Mouse (Mus musculus): Measurements from ENCODE around the gene Cracr2b. TPM values are rescaled to one million over a fixed set of nuclear protein-coding genes. Genes with fewer than 3 reads are reported as not detected.

The Cracr2b gene
- polyA plus RNA-seq, 1 experiment = 15.3 TPM

DNA sequence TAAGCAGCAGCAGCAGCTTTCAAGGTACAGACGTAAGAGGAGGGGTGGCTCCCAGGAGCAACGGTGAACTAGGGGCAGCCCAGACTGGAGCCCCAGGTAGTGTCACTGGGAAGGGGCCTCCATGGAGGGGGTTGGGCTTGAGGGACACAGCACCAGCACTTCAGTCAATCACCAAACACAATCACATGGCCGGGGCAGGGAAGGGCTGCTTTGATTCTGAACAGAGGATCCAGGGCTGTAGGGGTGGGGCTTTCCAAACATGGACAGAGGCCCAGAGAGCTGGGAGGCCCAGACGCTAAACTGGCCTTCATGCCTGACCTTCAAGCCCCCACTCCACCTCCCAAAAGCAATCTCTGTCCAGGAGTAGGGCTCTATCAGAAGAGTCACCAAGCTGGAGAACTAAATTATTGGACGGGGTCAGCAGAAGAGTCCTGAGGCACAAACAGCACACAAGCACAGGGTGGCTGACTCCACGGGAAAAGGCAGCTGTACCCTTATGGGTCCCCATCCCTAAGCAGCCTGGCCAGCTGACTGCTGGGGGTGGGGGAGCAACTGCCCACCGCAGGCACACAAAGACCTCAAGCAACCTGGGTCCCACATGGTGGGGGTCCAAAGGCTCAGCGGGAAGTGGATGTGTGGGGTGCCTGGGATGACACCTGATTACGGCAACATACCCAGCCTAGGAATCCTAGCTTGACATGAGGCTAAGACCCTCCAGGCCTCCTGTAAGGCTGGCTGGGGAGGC, 30.9 kb upstream of the Cracr2b start:
- Histone ChIP-seq H3K4me3 (ENCODE audit: insufficient read depth, low read depth, low read length) (no peak overlapping the region), H3K27ac (ENCODE audit: insufficient read depth, low read depth, low read length) (no peak overlapping the region), H3K4me1 (ENCODE audit: control insufficient read depth, insufficient read depth, low read length) (peaks cover 18% of the 10 kb centered on the region), H3K27me3 (replicated peaks; ENCODE audit: control insufficient read depth, insufficient read depth, low read length) (no peaks in the 10 kb centered on the region), H3K36me3 (ENCODE audit: control insufficient read depth, insufficient read depth, low read length) (no peaks in the 10 kb centered on the region)
- no peak for TF ChIP-seq POLR2A (IDR thresholded peaks at IDR 0.05; ENCODE audit: low read depth, low read length)
- no peak for TF ChIP-seq CTCF (conservative IDR thresholded peaks at IDR 0.05; ENCODE audit: insufficient read depth, insufficient read length, low read depth, low read length)
- WGBS = 74% methylated on average over 9 of the region's 9 CpGs
- no peak for DNase-seq

DNA sequence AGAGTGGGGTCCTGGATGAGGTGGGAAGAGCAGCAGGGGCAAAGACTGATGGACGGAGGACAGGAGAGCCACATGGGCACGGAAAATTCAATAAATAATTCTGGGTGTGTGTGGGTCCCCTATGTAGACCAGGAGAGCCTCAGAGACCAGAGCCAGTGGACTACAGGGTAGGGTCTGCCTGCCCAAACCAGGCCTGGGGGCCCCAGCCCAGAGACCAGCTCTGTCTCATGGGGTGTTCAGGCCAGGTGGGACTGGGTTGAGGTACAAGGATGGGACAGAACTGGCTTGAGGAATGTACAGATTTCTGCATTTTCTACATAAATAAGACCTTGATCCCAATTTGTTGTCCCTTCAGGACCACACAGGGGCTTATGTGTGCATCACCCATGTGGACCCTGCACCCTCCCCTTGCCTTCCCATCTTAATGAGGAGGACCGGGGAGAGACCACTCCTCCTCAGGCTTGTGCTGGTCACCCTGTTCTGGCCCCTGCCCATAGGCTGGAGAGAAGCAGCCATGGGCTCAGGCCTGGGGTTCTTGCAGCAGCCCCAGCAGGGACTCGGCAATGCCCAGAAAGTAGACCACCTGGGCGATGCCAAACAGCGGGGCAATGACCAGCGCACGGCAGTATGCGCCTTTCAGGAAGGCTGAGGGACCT, 30.2 kb upstream of the Cracr2b start:
- WGBS = 95% methylated on average over 9 of the region's 9 CpGs

DNA sequence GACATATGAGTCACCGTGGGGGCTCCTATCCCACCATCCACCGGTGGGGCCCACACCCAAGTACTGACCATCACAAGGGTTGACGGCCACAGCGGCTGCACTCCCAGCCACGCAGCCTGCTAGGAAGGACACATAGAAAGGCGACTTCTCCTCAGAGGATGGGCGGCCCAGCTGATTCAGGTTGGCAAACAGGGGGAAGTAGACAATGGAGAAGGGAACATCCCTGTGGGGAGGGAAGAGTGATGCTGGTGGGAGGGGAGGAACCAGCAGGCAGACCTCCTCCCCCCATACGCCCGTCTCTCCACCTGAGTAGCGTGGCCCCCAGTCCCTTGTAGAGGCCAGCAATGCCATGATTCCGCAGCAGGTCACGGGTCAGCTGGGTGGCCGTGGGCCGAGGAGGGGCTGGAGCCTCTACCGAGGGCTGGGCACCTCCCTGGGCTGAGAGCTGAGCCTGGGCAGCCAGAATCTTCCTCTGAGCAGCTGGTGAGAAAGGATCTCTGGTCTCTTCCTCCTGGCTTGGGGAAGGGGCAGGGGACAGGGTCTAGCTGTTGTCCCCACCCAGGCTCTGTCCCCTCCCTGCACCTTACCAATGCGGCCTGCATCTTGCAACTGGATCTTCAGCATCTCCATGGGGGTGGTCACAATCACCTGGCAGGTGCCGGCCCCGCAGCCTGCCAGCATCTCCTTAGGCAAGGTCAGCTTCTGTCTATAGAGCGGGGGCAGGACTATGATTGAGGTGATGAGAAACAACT, 29.3 kb upstream of the Cracr2b start:
- WGBS = 95% methylated on average over 19 of the region's 19 CpGs
- TF ChIP-seq POLR2A (IDR thresholded peaks at IDR 0.05; ENCODE audit: low read depth, low read length) (no peak), CTCF (conservative IDR thresholded peaks at IDR 0.05; ENCODE audit: insufficient read depth, insufficient read length, low read depth, low read length) (no peak)
- no peaks in the 10 kb centered on the region for H3K27me3 ChIP-seq (replicated peaks; ENCODE audit: control insufficient read depth, insufficient read depth, low read length)
- H3K27ac ChIP-seq (ENCODE audit: insufficient read depth, low read depth, low read length) = no peak overlapping the region
- H3K36me3 ChIP-seq (ENCODE audit: control insufficient read depth, insufficient read depth, low read length) = no peaks in the 10 kb centered on the region
- peaks cover 31% of the 10 kb centered on the region for H3K4me1 ChIP-seq (ENCODE audit: control insufficient read depth, insufficient read depth, low read length)
- H3K4me3 ChIP-seq (ENCODE audit: insufficient read depth, low read depth, low read length) = no peak overlapping the region
- DNase-seq = no peak

More for the DNA sequence above, 30.2 kb upstream of the Cracr2b start:
- Histone ChIP-seq H3K4me1 (ENCODE audit: control insufficient read depth, insufficient read depth, low read length) (peaks cover 22% of the 10 kb centered on the region), H3K27ac (ENCODE audit: insufficient read depth, low read depth, low read length) (no peak overlapping the region), H3K36me3 (ENCODE audit: control insufficient read depth, insufficient read depth, low read length) (no peaks in the 10 kb centered on the region), H3K4me3 (ENCODE audit: insufficient read depth, low read depth, low read length) (no peak overlapping the region), H3K27me3 (replicated peaks; ENCODE audit: control insufficient read depth, insufficient read depth, low read length) (no peaks in the 10 kb centered on the region)
- no peak for DNase-seq
- no peak for TF ChIP-seq CTCF (conservative IDR thresholded peaks at IDR 0.05; ENCODE audit: insufficient read depth, insufficient read length, low read depth, low read length)
- no peak for TF ChIP-seq POLR2A (IDR thresholded peaks at IDR 0.05; ENCODE audit: low read depth, low read length)

- 64% methylated on average over 8 of the region's 8 CpGs for WGBS
- Histone ChIP-seq H3K4me1 (ENCODE audit: control insufficient read depth, insufficient read depth, low read length) (peaks cover 36% of the 10 kb centered on the region), H3K36me3 (ENCODE audit: control insufficient read depth, insufficient read depth, low read length) (no peaks in the 10 kb centered on the region)
Observed at GRCm38 (mm10) chr7:141432186-141432611, 28.7 kb upstream of the Cracr2b start.

GRCm38 (mm10) chr7:141432741-141433516, 28.0 kb upstream of the Cracr2b start:
- Histone ChIP-seq H3K36me3 (ENCODE audit: control insufficient read depth, insufficient read depth, low read length) (no peaks in the 10 kb centered on the region), H3K4me1 (ENCODE audit: control insufficient read depth, insufficient read depth, low read length) (peaks cover 36% of the 10 kb centered on the region), H3K4me3 (ENCODE audit: insufficient read depth, low read depth, low read length) (no peak overlapping the region), H3K27ac (ENCODE audit: insufficient read depth, low read depth, low read length) (no peak overlapping the region), H3K27me3 (replicated peaks; ENCODE audit: control insufficient read depth, insufficient read depth, low read length) (no peaks in the 10 kb centered on the region)
- TF ChIP-seq POLR2A (IDR thresholded peaks at IDR 0.05; ENCODE audit: low read depth, low read length) = no peak
- no peak; the same call in 1 of the 2 replicates for TF ChIP-seq CTCF (conservative IDR thresholded peaks at IDR 0.05; ENCODE audit: insufficient read depth, insufficient read length, low read depth, low read length)
- peak; percentile 80 for DNase-seq
- WGBS = 50% methylated on average over 6 of the region's 6 CpGs

More at GRCm38 (mm10) chr7:141432186-141432611, 28.7 kb upstream of the Cracr2b start:
- Histone ChIP-seq H3K4me3 (ENCODE audit: insufficient read depth, low read depth, low read length) (no peak overlapping the region), H3K27ac (ENCODE audit: insufficient read depth, low read depth, low read length) (no peak overlapping the region), H3K27me3 (replicated peaks; ENCODE audit: control insufficient read depth, insufficient read depth, low read length) (no peaks in the 10 kb centered on the region)
- DNase-seq = peak; percentile 49
- no peak for TF ChIP-seq CTCF (conservative IDR thresholded peaks at IDR 0.05; ENCODE audit: insufficient read depth, insufficient read length, low read depth, low read length)

DNA sequence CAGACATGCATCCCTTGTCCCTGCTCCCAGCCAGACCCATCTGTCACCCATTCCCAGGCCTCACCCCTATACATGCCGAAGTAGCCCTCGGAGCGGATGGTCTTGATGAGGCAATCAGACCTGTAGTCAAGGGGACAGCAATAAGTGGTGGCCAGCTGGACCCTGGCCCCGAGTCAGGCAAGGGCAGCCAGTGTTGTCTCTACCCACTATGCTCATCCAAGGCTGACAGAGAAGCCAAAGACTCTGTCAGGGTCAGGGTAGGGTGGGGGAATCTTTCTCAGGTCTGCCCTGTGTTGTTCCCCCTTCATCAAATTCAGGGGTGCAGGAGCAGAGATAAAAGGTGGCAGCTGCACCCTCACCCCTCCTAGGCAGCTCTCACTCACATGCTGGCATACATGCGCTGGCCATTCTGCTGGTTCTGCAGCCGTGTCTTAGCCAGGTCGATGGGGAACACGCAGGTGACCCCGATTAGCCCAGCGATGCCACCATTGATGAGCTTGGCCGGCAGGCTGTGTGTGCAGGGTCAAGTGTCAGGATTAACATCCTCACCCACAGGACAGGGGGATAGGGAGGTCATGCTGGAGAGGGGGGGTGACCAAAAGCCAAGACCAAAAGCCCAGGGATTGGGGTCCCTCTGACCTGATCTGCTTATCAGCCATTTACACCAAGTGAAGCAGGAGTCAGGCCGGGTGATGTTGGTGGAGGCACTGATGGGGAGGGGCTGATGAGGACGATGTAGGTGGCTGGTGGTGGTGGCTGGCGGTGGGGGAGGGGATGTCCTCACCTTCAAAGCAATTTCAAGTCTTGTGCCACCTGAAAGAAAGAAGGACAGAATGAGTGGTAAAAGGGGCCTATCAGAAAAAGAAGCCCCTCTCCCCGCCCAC, 27.1 kb upstream of the Cracr2b start:
- TF ChIP-seq CTCF (conservative IDR thresholded peaks at IDR 0.05; ENCODE audit: insufficient read depth, insufficient read length, low read depth, low read length) = no peak
- 0 out of 2 replicates have a peak overlapping the region, but pooled peaks have one; percentile 60 for H3K4me3 ChIP-seq (ENCODE audit: insufficient read depth, low read depth, low read length)
- 79% methylated on average over 15 of the region's 15 CpGs for WGBS
- DNase-seq = no peak
- H3K36me3 ChIP-seq (ENCODE audit: control insufficient read depth, insufficient read depth, low read length) = no peaks in the 10 kb centered on the region
- H3K27ac ChIP-seq (ENCODE audit: insufficient read depth, low read depth, low read length) = no peak overlapping the region
- peaks cover 36% of the 10 kb centered on the region for H3K4me1 ChIP-seq (ENCODE audit: control insufficient read depth, insufficient read depth, low read length)
- H3K27me3 ChIP-seq (replicated peaks; ENCODE audit: control insufficient read depth, insufficient read depth, low read length) = no peaks in the 10 kb centered on the region

Data from kidney, adult 2 months (tissue).